Mouse (Mus musculus): ENCODE measurements around the gene Tpm4. TPM values are rescaled to one million over a fixed set of nuclear protein-coding genes. Genes with fewer than 3 reads are reported as not detected.

Gene Tpm4
- polyA plus RNA-seq, 1 experiment, result not detected

- TF ChIP-seq POLR2A (IDR thresholded peaks at IDR 0.05; ENCODE audit: insufficient read depth, low read depth, low read length) (no peak), CTCF (IDR thresholded peaks at IDR 0.05; ENCODE audit: insufficient read depth, low read depth, low read length) (no peak)
- Histone ChIP-seq H3K4me1 (ENCODE audit: control insufficient read depth, insufficient read depth, low read length) (peaks cover 8% of the 10 kb centered on the region), H3K27ac (ENCODE audit: insufficient read depth, low read depth, low read length) (no peak overlapping the region), H3K4me3 (ENCODE audit: insufficient read depth, low read depth, low read length) (no peak overlapping the region)
Observed at GRCm38 (mm10) chr8:72162821-72163220, 28.0 kb downstream of the Tpm4 start.

GRCm38 (mm10) chr8:72169098-72169668 lies 34.4 kb downstream of the Tpm4 start:
- Histone ChIP-seq H3K4me1 (ENCODE audit: control insufficient read depth, insufficient read depth, low read length) (no peaks in the 10 kb centered on the region), H3K4me3 (ENCODE audit: insufficient read depth, low read depth, low read length) (no peak overlapping the region), H3K27ac (ENCODE audit: insufficient read depth, low read depth, low read length) (no peak overlapping the region)
- WGBS, result 91% methylated on average over 3 of the region's 3 CpGs
- no peak for TF ChIP-seq POLR2A (IDR thresholded peaks at IDR 0.05; ENCODE audit: insufficient read depth, low read depth, low read length)
- TF ChIP-seq CTCF (IDR thresholded peaks at IDR 0.05; ENCODE audit: insufficient read depth, low read depth, low read length), result no peak

- TF ChIP-seq POLR2A (IDR thresholded peaks at IDR 0.05; ENCODE audit: insufficient read depth, low read depth, low read length) (no peak), CTCF (IDR thresholded peaks at IDR 0.05; ENCODE audit: insufficient read depth, low read depth, low read length) (no peak)
- no peaks in the 10 kb centered on the region for H3K4me1 ChIP-seq (ENCODE audit: control insufficient read depth, insufficient read depth, low read length)
- no peak overlapping the region for H3K27ac ChIP-seq (ENCODE audit: insufficient read depth, low read depth, low read length)
- H3K4me3 ChIP-seq (ENCODE audit: insufficient read depth, low read depth, low read length), result no peak overlapping the region
- WGBS, result 87% methylated on average over 3 of the region's 3 CpGs
Observed at GRCm38 (mm10) chr8:72169681-72170249, 35.0 kb downstream of the Tpm4 start.

GRCm38 (mm10) chr8:72177346-72177925 lies 42.7 kb downstream of the Tpm4 start:
- WGBS, result 61% methylated on average over 5 of the region's 5 CpGs
- Histone ChIP-seq H3K4me3 (ENCODE audit: insufficient read depth, low read depth, low read length) (no peak overlapping the region), H3K4me1 (ENCODE audit: control insufficient read depth, insufficient read depth, low read length) (no peaks in the 10 kb centered on the region), H3K27ac (ENCODE audit: insufficient read depth, low read depth, low read length) (no peak overlapping the region)
- TF ChIP-seq CTCF (IDR thresholded peaks at IDR 0.05; ENCODE audit: insufficient read depth, low read depth, low read length), result peak; percentile 45; the same call in 1 of the 2 replicates
- no peak for TF ChIP-seq POLR2A (IDR thresholded peaks at IDR 0.05; ENCODE audit: insufficient read depth, low read depth, low read length)

- 47% methylated on average over 2 of the region's 2 CpGs for WGBS
- TF ChIP-seq CTCF (IDR thresholded peaks at IDR 0.05; ENCODE audit: insufficient read depth, low read depth, low read length), result no peak
- no peak for TF ChIP-seq POLR2A (IDR thresholded peaks at IDR 0.05; ENCODE audit: insufficient read depth, low read depth, low read length)
- H3K4me3 ChIP-seq (ENCODE audit: insufficient read depth, low read depth, low read length), result no peak overlapping the region
- no peak overlapping the region for H3K27ac ChIP-seq (ENCODE audit: insufficient read depth, low read depth, low read length)
- H3K4me1 ChIP-seq (ENCODE audit: control insufficient read depth, insufficient read depth, low read length), result no peaks in the 10 kb centered on the region
Observed at GRCm38 (mm10) chr8:72183554-72184202, 48.9 kb downstream of the Tpm4 start.

- Histone ChIP-seq H3K27ac (ENCODE audit: insufficient read depth, low read depth, low read length) (no peak overlapping the region), H3K4me3 (ENCODE audit: insufficient read depth, low read depth, low read length) (no peak overlapping the region), H3K4me1 (ENCODE audit: control insufficient read depth, insufficient read depth, low read length) (no peaks in the 10 kb centered on the region)
- no peak for TF ChIP-seq CTCF (IDR thresholded peaks at IDR 0.05; ENCODE audit: insufficient read depth, low read depth, low read length)
- 91% methylated on average over 2 of the region's 2 CpGs for WGBS
Observed at GRCm38 (mm10) chr8:72187793-72188331, 53.1 kb downstream of the Tpm4 start.

- H3K4me1 ChIP-seq (ENCODE audit: control insufficient read depth, insufficient read depth, low read length), result no peaks in the 10 kb centered on the region
- no peak within 1 kb of the TSS for H3K27ac ChIP-seq (ENCODE audit: insufficient read depth, low read depth, low read length)
- no peak within 1 kb of the TSS; the same call in 1 of the 2 replicates for H3K4me3 ChIP-seq (ENCODE audit: insufficient read depth, low read depth, low read length)
- no peak for TF ChIP-seq POLR2A (IDR thresholded peaks at IDR 0.05; ENCODE audit: insufficient read depth, low read depth, low read length)
- no peak for TF ChIP-seq CTCF (IDR thresholded peaks at IDR 0.05; ENCODE audit: insufficient read depth, low read depth, low read length)
- 59% methylated on average over 12 of the region's 12 CpGs for WGBS
Observed at GRCm38 (mm10) chr8:72189417-72190214, 54.8 kb downstream of the Tpm4 start, which contains the start of gene Hsh2d. TSS of gene Hsh2d (plus strand) at chr8:72189638.

GRCm38 (mm10) chr8:72190215-72190539 lies 55.4 kb downstream of the Tpm4 start:
- Histone ChIP-seq H3K4me3 (ENCODE audit: insufficient read depth, low read depth, low read length) (no peak overlapping the region), H3K27ac (ENCODE audit: insufficient read depth, low read depth, low read length) (no peak overlapping the region), H3K4me1 (ENCODE audit: control insufficient read depth, insufficient read depth, low read length) (no peaks in the 10 kb centered on the region)
- 81% methylated on average over 2 of the region's 2 CpGs for WGBS
- no peak for TF ChIP-seq CTCF (IDR thresholded peaks at IDR 0.05; ENCODE audit: insufficient read depth, low read depth, low read length)
- no peak for TF ChIP-seq POLR2A (IDR thresholded peaks at IDR 0.05; ENCODE audit: insufficient read depth, low read depth, low read length)

Data from olfactory bulb, adult 2 months (tissue).